Mouse (Mus musculus) testis, adult 2 months (tissue): Measurements from ENCODE around the gene Smad5.

ENCODE experiments used
- CTCF ChIP-seq: fragments of 200-500 bp; IDR thresholded peaks from 2 replicates; pipeline ENCODE4 v1.5.1; 2012; ENCODE audit warnings: low read depth, mild to moderate bottlenecking, inconsistent platforms, low read length, moderate library complexity; ENCODE audit not compliant: control insufficient read depth, insufficient read depth, insufficient replicate concordance
- POLR2A ChIP-seq: fragments of 200-500 bp; IDR thresholded peaks from 2 replicates; pipeline ENCODE4 v1.6.1; 2012; ENCODE audit warnings: low read depth, mild to moderate bottlenecking, inconsistent platforms, low read length, moderate library complexity; ENCODE audit not compliant: control insufficient read depth

- no peak for TF ChIP-seq POLR2A
- no peak for TF ChIP-seq CTCF
Observed at GRCm38 (mm10) chr13:56661914-56662621, 40.7 kb upstream of the Smad5 start.
